Mouse (Mus musculus): ENCODE measurements around the gene Gm20388.

The Gm20388 gene

DNA sequence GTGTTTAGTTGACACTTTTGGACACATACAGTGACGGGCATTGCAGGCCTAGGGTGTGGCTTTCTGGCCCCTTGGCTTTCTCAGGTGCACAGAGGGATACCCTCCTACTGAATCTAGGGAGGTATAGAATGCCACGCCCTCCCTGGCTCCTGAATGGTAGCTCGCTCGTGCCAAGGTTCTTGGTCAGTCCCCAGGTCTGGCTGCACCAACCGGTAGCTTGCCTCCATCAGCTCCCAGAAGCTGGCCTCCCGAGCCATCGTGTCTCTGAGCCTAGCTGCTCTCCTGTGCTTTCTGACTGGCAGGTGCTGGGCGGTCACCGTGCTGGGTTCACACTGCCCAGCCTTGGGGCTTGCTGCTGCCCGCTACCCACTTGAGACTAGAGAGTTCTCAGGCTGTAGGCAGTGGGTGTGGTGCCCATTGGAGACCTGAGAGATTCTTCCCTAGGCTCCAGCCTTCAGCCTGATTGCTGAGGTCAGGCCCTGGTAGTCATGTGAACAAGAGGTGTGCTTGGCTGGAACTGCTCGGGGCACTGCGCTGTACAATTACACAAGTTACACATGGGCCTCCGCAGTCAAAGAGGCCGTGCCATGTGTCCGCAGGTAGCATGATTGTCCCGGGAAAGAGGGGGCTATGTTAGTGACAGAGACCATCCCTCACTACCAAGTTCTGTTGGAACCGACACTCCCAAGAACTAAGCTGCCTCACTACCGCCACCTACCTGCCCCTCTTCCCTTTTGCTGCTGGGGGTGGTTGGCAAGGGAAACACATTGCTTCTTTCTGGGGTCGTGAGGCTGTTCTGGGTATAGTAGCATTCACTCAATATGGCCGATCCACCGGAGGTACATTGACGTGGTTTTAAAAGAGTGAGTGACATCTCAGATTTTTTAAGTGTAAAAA, 651.1 kb downstream of the Gm20388 start:
- no peak for DNase-seq (ENCODE audit: low read depth, low spot score)

- DNase-seq (ENCODE audit: low read depth, low spot score): no peak
These were observed 652.2 kb downstream of the Gm20388 start for GRCm38 (mm10) chr8:120562680-120563347.

GRCm38 (mm10) chr8:120563348-120563724, 652.7 kb downstream of the Gm20388 start:
- no peak for DNase-seq (ENCODE audit: low read depth, low spot score)

GRCm38 (mm10) chr8:120563851-120564837, 653.5 kb downstream of the Gm20388 start:
- DNase-seq (ENCODE audit: low read depth, low spot score): no peak

DNA sequence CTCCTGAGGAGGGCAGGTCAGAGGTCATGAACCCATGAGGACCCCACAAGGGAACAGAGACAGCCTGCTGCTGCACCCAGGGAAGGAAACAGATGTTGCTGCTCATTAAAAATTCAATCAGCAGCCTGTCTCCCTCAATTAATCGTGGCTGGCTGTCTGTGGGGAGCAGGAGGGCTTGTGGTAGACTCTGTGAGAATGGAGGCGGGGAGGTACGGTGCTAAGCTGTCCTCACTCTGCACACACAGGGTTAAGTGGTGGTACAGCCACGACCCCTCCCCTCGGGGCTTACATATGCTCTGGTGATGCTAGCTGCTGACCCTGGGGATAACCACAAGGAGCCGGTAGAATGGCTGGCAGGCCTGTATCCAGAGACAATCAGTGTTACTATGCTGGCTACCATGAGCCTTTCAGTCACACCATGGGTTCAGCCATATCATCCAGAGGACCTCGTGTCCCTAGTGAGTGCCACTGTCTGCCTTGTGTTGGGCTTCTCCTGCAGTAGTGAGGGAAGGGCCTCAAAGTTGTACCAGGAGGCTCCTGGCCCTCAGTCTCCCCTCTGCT, 654.6 kb downstream of the Gm20388 start:
- DNase-seq (ENCODE audit: low read depth, low spot score): no peak

GRCm38 (mm10) chr8:120566681-120567080, 656.0 kb downstream of the Gm20388 start:
- no peak for DNase-seq (ENCODE audit: low read depth, low spot score)

DNA sequence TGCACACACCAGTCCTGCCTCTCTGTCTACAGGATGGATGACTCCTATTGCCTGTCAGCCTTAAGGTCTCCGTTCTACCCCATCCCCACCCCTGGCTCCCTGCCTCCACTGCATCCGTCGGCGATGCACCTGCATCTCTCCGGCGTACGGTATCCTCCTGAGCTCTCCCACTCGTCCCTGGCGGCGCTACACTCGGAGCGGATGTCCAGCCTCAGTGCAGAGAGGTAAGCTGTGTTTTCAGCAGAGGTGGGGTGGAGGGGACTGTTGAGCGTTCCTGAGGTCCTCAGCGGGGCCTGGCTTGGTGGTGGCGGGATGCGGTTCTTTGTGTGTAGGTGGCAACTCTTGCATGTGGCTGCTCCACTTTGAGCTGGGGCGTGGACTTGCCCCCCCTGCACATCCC, 657.1 kb downstream of the Gm20388 start:
- DNase-seq (ENCODE audit: low read depth, low spot score): no peak

DNA sequence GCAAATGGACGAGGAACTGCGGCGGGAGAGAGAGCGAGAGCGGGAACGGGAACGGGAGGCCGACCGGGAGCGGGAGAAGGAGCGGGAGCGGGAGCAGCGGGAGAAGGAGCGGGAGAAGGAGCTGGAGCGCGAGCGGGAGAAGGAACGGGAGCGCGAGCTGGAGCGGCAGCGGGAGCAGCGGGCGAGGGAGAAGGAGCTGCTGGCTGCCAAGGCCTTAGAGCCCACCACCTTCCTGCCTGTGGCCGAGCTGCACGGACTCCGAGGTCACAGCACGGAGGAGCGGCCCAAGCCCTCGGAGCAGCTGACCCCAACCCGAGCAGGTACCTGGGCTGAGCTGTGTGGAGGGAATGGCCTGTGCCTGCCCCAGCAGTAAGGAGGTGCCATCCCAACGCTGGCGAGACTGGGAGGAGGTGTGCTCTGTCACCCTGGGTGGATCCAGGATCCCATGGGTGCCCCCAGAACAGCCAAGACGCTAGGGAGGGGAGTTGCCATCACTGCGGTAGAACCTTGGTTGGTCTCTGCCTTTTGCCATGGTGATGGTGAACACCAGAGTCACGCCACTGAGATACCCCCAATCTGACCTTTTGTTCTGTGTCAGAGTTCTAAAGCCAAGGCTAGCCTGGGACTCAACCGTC, 657.6 kb downstream of the Gm20388 start:
- DNase-seq (ENCODE audit: low read depth, low spot score): no peak

GRCm38 (mm10) chr8:120569123-120569522, 658.5 kb downstream of the Gm20388 start:
- no peak for DNase-seq (ENCODE audit: low read depth, low spot score)

DNA sequence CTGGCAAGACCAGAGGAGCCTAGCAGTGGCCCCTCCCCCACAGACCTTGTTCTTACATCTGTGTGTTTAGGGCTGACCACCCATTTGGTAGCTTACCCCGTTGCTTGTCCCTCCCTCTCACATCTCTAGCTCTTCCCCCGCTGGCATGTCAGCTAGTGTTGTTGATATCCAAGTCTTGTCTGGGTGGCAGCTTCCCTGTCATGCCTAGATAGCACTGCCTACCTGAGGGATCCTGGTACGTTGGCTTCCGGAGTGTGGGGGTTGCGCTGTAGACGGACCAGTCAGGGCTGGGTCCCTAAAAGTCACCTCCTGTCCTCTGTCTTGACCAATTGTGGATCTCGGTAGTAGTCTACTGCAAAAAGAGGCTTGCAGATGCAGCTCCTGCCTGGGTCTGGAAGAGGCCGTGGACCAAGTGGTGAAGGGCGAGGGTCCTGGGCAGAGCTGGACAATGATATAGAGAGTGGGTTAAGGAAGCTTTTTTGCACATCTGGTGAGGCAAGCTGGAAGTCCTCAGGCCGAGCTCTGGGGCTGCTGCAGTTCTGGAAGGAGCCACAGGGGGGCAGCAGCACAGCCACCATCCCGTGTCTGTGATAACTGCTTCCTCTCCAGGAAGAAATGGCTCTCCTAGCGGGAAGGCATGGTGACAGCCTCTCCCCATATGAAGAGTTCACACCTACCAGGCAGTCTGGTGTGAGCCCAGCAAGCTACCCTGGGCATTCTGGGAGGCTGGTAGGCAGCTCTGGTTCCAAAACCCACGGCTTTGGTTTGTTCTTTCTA, 659.5 kb downstream of the Gm20388 start:
- DNase-seq (ENCODE audit: low read depth, low spot score): peak; percentile 57

- no peak for DNase-seq (ENCODE audit: low read depth, low spot score)
These were observed 660.9 kb downstream of the Gm20388 start for GRCm38 (mm10) chr8:120571561-120571960.

DNA sequence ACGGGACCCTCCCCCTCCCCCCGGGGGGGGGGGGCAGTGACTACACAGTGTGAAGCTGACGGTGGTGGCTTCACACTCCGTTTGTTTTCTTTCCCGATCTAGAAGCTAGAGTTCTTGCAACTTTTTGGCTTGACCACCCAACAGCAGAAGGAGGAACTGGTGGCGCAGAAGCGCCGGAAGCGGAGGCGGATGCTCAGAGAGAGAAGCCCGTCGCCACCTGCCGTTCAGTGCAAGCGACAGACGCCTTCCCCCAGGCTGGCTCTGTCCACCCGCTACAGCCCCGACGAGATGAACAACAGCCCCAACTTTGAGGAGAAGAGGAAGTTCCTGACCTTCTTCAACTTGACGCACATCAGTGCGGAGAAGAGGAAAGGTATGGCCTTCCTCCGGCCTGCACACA, 661.9 kb downstream of the Gm20388 start:
- no peak for DNase-seq (ENCODE audit: low read depth, low spot score)

DNA sequence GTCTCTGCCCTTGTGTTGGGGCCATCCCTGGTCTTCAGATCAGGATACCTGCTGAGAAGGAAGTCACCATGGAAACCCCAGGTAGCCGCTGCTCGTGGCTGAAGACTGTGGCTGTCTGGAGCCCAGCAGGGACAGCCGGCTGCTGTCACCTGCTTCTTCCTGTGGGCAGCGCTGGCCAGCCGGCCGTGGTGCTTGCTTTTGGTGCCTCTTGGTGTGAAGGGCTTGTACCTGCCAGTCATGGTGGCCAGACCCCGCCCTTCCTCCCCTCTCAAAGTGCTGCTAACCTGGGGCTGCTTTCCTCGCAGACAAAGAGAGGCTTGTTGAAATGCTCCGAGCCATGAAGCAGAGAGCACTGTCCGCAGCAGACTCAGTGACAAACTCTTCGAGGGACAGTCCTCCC, 663.2 kb downstream of the Gm20388 start:
- no peak for DNase-seq (ENCODE audit: low read depth, low spot score)

GRCm38 (mm10) chr8:120574941-120575340, 664.3 kb downstream of the Gm20388 start:
- DNase-seq (ENCODE audit: low read depth, low spot score): no peak

- no peak for DNase-seq (ENCODE audit: low read depth, low spot score)
These were observed 665.2 kb downstream of the Gm20388 start for GRCm38 (mm10) chr8:120575801-120576200.

GRCm38 (mm10) chr8:120577821-120578220, 667.2 kb downstream of the Gm20388 start:
- DNase-seq (ENCODE audit: low read depth, low spot score): no peak

GRCm38 (mm10) chr8:120580336-120581000, 669.8 kb downstream of the Gm20388 start:
- DNase-seq (ENCODE audit: low read depth, low spot score): no peak

- no peak for DNase-seq (ENCODE audit: low read depth, low spot score)
These were observed 670.7 kb downstream of the Gm20388 start for GRCm38 (mm10) chr8:120581329-120581728.

DNA sequence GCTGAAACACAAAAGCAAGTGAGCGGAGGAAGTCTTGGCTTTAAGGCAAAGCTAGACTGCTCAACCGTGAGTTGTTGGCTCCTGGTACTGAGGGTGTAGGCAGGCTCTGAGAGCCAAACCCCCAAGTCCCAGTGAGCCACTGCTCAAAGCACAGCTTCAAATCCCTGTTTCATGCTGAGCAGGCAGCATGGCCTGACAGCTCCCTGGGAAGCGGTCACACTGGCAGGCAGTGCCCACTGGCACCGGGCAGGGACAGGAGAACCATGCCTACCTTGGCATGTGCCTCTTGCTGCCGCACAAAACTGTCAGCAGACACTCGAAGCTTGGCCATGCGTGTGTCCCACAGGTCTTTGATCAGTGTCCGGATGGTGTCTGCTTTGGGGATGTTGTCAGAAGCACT, 671.2 kb downstream of the Gm20388 start:
- DNase-seq (ENCODE audit: low read depth, low spot score): no peak

GRCm38 (mm10) chr8:120585521-120585920, 674.9 kb downstream of the Gm20388 start:
- DNase-seq (ENCODE audit: low read depth, low spot score): no peak

Data from c-Kit-negative CD71-positive TER-119-positive erythroid progenitor cells, embryonic 14.5 days (primary cell).